Mouse (Mus musculus) embryonic facial prominence, embryonic 15.5 days (tissue): ENCODE measurements around the gene Eif5b. TPM values are rescaled to one million over a fixed set of nuclear protein-coding genes. Genes with fewer than 3 reads are reported as not detected.
A peak's percentile ranks its signal among the peaks of the same experiment; 100 is the strongest.
"Not testable (repeated sequence)": the region's sequence is repeated elsewhere in the genome, so short reads cannot be mapped to it uniquely, and the experiment has no call there.

Experiments used
- ATAC-seq: fragments of 200-750 bp; cut with Nextera tagmentation; 2 replicates; pipeline ENCODE4 v1.8.0; 2017; ENCODE audit warnings: low read depth, moderate TSS enrichment; ENCODE audit not compliant: insufficient number of reproducible peaks, low FRiP score, low TSS enrichment
- H3K27ac ChIP-seq: fragments of 300-500 bp; sonication (generic); replicated peaks from 2 replicates; pipeline ENCODE4 v1.5.1; 2015; ENCODE audit warnings: mild to moderate bottlenecking, inconsistent platforms
- H3K27me3 ChIP-seq: fragments of 300-500 bp; sonication (generic); 2 replicates; pipeline ENCODE4 v1.6.1; 2015; ENCODE audit warnings: inconsistent platforms
- H3K36me3 ChIP-seq: fragments of 300-500 bp; sonication (generic); 2 replicates; pipeline ENCODE4 v1.6.1; 2015; ENCODE audit warnings: mild to moderate bottlenecking, inconsistent platforms
- H3K4me1 ChIP-seq: fragments of 300-500 bp; sonication (generic); 2 replicates; pipeline ENCODE4 v1.6.1; 2015; ENCODE audit warnings: inconsistent platforms
- H3K4me2 ChIP-seq: fragments of 300-500 bp; sonication (generic); replicated peaks from 2 replicates; pipeline ENCODE4 v1.6.1; 2015; ENCODE audit warnings: mild to moderate bottlenecking, inconsistent platforms
- H3K4me3 ChIP-seq: fragments of 300-500 bp; sonication (generic); replicated peaks from 2 replicates; pipeline ENCODE4 v1.5.1; 2015; ENCODE audit warnings: mild to moderate bottlenecking, inconsistent platforms
- H3K9ac ChIP-seq: fragments of 300-500 bp; sonication (generic); 2 replicates; pipeline ENCODE4 v1.6.1; 2015; ENCODE audit warnings: inconsistent platforms
- H3K9me3 ChIP-seq: fragments of 300-500 bp; sonication (generic); replicated peaks from 2 replicates; pipeline ENCODE4 v1.6.1; 2016; ENCODE audit warnings: inconsistent platforms
- WGBS: fragments of 180-500 bp; shearing (Covaris S2); methylation state at CpG from one replicate; pipeline ENCODE4 v1.1.7; 2015; 5-methylcytosine and 5-hydroxymethylcytosine counted together
- polyA plus RNA-seq: library from polyadenylated mRNA; unstranded; fragments of >200 nt; fragmentation: Nextera tagmentation; extraction: Ambion mirVana; gene quantifications from 2 replicates; pipeline ENCODE4 v1.2.1, GENCODE M21; 2015

Eif5b gene
- 25.9 and 29.5 TPM in 2 replicates for polyA plus RNA-seq

- Histone ChIP-seq H3K27ac (peak within 1 kb of the TSS; percentile 96), H3K36me3 (peaks cover 27% of the 10 kb centered on the region), H3K4me3 (peak within 1 kb of the TSS; percentile 83), H3K27me3 (no peaks in the 10 kb centered on the region), H3K4me1 (peaks cover 18% of the 10 kb centered on the region), H3K9ac (peak within 1 kb of the TSS; percentile 91), H3K9me3 (no peaks in the 10 kb centered on the region), H3K4me2 (peak within 1 kb of the TSS; percentile 84)
- ATAC-seq, result peak; percentile 94
- WGBS, result under 1% methylated on average over 50 of the region's 50 CpGs
Measured at GRCm38 (mm10) chr1:37997867-37998266, at the start of gene Eif5b, which contains the start of gene Txndc9. Gene Eif5b (plus strand): TSS chr1:37998010. Gene Txndc9 (minus strand): TSS chr1:37997893.

GRCm38 (mm10) chr1:37948906-37949305 is 48.9 kb upstream of the Eif5b start:
- H3K4me3 ChIP-seq, result no peak overlapping the region
- H3K4me1 ChIP-seq, result no peaks in the 10 kb centered on the region
- no peak overlapping the region for H3K9ac ChIP-seq
- no peaks in the 10 kb centered on the region for H3K36me3 ChIP-seq
- no peaks in the 10 kb centered on the region for H3K9me3 ChIP-seq
- H3K4me2 ChIP-seq, result no peak overlapping the region
- no peak overlapping the region for H3K27ac ChIP-seq
- 70% methylated on average over 2 of the region's 2 CpGs for WGBS
- H3K27me3 ChIP-seq, result no peaks in the 10 kb centered on the region
- no peak for ATAC-seq

GRCm38 (mm10) chr1:37954786-37955185 is 43.0 kb upstream of the Eif5b start:
- H3K27ac ChIP-seq, result no peak overlapping the region
- no peaks in the 10 kb centered on the region for H3K27me3 ChIP-seq
- no peak overlapping the region for H3K4me3 ChIP-seq
- H3K4me1 ChIP-seq, result no peaks in the 10 kb centered on the region
- no peaks in the 10 kb centered on the region for H3K36me3 ChIP-seq
- no peak for ATAC-seq
- no peak overlapping the region for H3K4me2 ChIP-seq
- H3K9me3 ChIP-seq, result no peaks in the 10 kb centered on the region
- H3K9ac ChIP-seq, result no peak overlapping the region
- WGBS, result 78% methylated on average over 7 of the region's 7 CpGs

GRCm38 (mm10) chr1:37955251-37955650 is 42.6 kb upstream of the Eif5b start:
- Histone ChIP-seq H3K9ac (no peak overlapping the region), H3K36me3 (no peaks in the 10 kb centered on the region), H3K4me3 (no peak overlapping the region), H3K4me2 (no peak overlapping the region), H3K27ac (no peak overlapping the region), H3K27me3 (no peaks in the 10 kb centered on the region), H3K9me3 (no peaks in the 10 kb centered on the region), H3K4me1 (no peaks in the 10 kb centered on the region)
- whole genome bisulfite sequencing, result 94% methylated on average over 2 of the region's 2 CpGs
- ATAC-seq, result no peak

- no peaks in the 10 kb centered on the region for H3K9me3 ChIP-seq
- no peak for ATAC-seq
- no peaks in the 10 kb centered on the region for H3K36me3 ChIP-seq
- H3K4me3 ChIP-seq, result no peak overlapping the region
- no peaks in the 10 kb centered on the region for H3K27me3 ChIP-seq
- H3K4me1 ChIP-seq, result no peaks in the 10 kb centered on the region
- H3K4me2 ChIP-seq, result no peak overlapping the region
- H3K9ac ChIP-seq, result no peak overlapping the region
- 33% methylated on average over 3 of the region's 3 CpGs for WGBS
- no peak overlapping the region for H3K27ac ChIP-seq
Measured at GRCm38 (mm10) chr1:37956690-37957431, 40.9 kb upstream of the Eif5b start.

GRCm38 (mm10) chr1:37957659-37958058 is 40.2 kb upstream of the Eif5b start, which contains the start of gene Lyg1:
Gene Lyg1 (minus strand): TSS chr1:37957759.
- H3K9ac ChIP-seq, result no peak within 1 kb of the TSS
- no peaks in the 10 kb centered on the region for H3K27me3 ChIP-seq
- ATAC-seq, result no peak
- no peak within 1 kb of the TSS for H3K4me3 ChIP-seq
- no peak within 1 kb of the TSS for H3K4me2 ChIP-seq
- no peaks in the 10 kb centered on the region for H3K9me3 ChIP-seq
- WGBS, result 72% methylated on average over 5 of the region's 5 CpGs
- H3K36me3 ChIP-seq, result no peaks in the 10 kb centered on the region
- H3K4me1 ChIP-seq, result no peaks in the 10 kb centered on the region
- no peak within 1 kb of the TSS for H3K27ac ChIP-seq

- H3K36me3 ChIP-seq, result no peaks in the 10 kb centered on the region
- H3K27ac ChIP-seq, result no peak overlapping the region
- H3K4me2 ChIP-seq, result no peak overlapping the region
- H3K9me3 ChIP-seq, result no peaks in the 10 kb centered on the region
- no peak for ATAC-seq
- WGBS, result 68% methylated on average over 2 of the region's 2 CpGs
- no peaks in the 10 kb centered on the region for H3K4me1 ChIP-seq
- no peak overlapping the region for H3K9ac ChIP-seq
- no peak overlapping the region for H3K4me3 ChIP-seq
- no peaks in the 10 kb centered on the region for H3K27me3 ChIP-seq
Measured at GRCm38 (mm10) chr1:37958516-37958915, 39.3 kb upstream of the Eif5b start.

GRCm38 (mm10) chr1:37959486-37959885 is 38.3 kb upstream of the Eif5b start:
- Histone ChIP-seq H3K9me3 (no peaks in the 10 kb centered on the region), H3K4me3 (no peak overlapping the region), H3K36me3 (no peaks in the 10 kb centered on the region), H3K9ac (no peak overlapping the region), H3K27ac (no peak overlapping the region), H3K4me2 (no peak overlapping the region), H3K4me1 (no peaks in the 10 kb centered on the region), H3K27me3 (no peaks in the 10 kb centered on the region)
- ATAC-seq, result no peak
- 71% methylated on average over 5 of the region's 5 CpGs for WGBS

GRCm38 (mm10) chr1:37965571-37965970 is 32.2 kb upstream of the Eif5b start:
- H3K4me2 ChIP-seq, result no peak overlapping the region
- no peaks in the 10 kb centered on the region for H3K9me3 ChIP-seq
- no peaks in the 10 kb centered on the region for H3K4me1 ChIP-seq
- 51% methylated on average over 10 of the region's 10 CpGs for WGBS
- no peaks in the 10 kb centered on the region for H3K36me3 ChIP-seq
- ATAC-seq, result no peak
- no peaks in the 10 kb centered on the region for H3K27me3 ChIP-seq
- H3K9ac ChIP-seq, result no peak overlapping the region
- no peak overlapping the region for H3K27ac ChIP-seq
- no peak overlapping the region for H3K4me3 ChIP-seq

GRCm38 (mm10) chr1:37968746-37969145 is 29.1 kb upstream of the Eif5b start:
- H3K9ac ChIP-seq, result no peak overlapping the region
- no peaks in the 10 kb centered on the region for H3K4me1 ChIP-seq
- H3K27me3 ChIP-seq, result no peaks in the 10 kb centered on the region
- WGBS, result 76% methylated on average over 6 of the region's 6 CpGs
- H3K27ac ChIP-seq, result no peak overlapping the region
- no peaks in the 10 kb centered on the region for H3K9me3 ChIP-seq
- no peak overlapping the region for H3K4me2 ChIP-seq
- H3K36me3 ChIP-seq, result no peaks in the 10 kb centered on the region
- no peak overlapping the region for H3K4me3 ChIP-seq
- no peak for ATAC-seq

- no peak overlapping the region for H3K9ac ChIP-seq
- no peak for ATAC-seq
- no peaks in the 10 kb centered on the region for H3K4me1 ChIP-seq
- H3K4me2 ChIP-seq, result no peak overlapping the region
- H3K27ac ChIP-seq, result no peak overlapping the region
- H3K36me3 ChIP-seq, result no peaks in the 10 kb centered on the region
- 53% methylated on average over 4 of the region's 4 CpGs for WGBS
- no peaks in the 10 kb centered on the region for H3K9me3 ChIP-seq
- no peaks in the 10 kb centered on the region for H3K27me3 ChIP-seq
- H3K4me3 ChIP-seq, result no peak overlapping the region
Measured at GRCm38 (mm10) chr1:37971520-37971919, 26.3 kb upstream of the Eif5b start.

GRCm38 (mm10) chr1:37976666-37977065 is 21.1 kb upstream of the Eif5b start:
- H3K9ac ChIP-seq, H3K36me3 ChIP-seq, H3K4me1 ChIP-seq, H3K4me2 ChIP-seq, ATAC-seq, H3K27ac ChIP-seq, H3K9me3 ChIP-seq, H3K27me3 ChIP-seq, H3K4me3 ChIP-seq: not testable (repeated sequence)
- WGBS, result 78% methylated on average over 9 of the region's 9 CpGs
